Mouse (Mus musculus): ENCODE data around the gene Ier3.

The Ier3 gene

DNA sequence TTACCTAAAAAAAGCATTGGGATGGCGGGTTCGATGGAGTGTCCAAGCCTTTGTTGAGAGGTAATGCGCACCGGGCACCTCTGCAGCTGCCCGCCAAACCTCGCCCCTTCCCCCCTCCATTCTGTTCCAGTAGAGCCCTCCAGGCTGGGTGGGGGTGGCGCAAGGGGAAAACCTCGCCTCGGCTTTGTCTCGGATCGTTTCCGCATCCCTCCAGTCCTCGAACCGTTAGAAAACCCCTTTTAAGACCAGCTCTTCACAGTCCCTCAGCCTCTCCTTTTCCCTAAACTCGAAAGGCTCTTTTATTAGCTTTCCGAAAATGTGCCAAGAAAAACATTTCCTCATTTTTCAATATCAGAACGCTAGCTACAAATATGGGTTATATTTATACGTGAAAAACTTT lies 16.0 kb downstream of the Ier3 start:
- DNase-seq, result peak; percentile 45

DNA sequence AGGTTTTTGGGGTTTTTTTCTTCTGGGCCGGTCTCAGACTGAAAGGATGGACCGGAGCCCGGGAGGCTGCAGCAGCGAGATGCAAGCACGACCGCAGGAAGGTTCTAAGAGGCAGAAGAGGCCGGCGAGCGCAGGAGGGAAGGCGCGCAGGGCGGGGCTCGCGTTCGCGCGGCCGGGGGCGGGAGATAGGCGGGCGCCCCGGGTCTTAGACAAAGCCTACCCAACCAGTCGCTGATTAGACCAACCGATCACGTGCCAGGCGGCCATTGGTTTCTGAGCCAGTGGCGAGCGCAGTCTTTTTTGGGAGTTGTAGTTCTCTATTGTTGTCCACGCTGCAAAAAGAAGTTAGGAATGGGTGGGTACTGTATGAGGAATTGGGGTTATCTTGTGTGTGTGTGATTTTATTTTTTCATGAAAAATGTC lies 16.6 kb downstream of the Ier3 start, which contains the start of gene Tubb5:
Tubb5 (minus strand) TSS at position 185 of the 423 bp plus-strand sequence.
- DNase-seq, result peak; percentile 96

DNA sequence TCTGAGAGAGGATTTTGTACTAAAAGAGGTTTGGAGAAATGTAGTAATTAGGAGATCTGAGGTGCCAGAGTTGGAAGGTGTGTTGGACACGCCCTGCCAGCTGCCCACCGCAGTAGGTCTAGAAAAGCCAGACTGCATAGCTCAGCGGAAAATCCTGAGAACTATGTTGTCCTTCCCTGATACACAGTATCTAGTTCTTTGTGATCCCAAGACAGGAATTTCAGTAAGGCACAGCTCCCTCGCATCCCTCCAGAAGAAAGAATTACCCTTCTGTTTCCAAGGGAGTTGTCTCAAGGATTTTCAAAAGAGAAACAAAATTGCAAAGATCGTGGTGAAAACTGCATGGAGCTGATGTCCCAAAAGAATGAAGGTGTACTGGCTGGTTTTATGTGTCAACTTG lies 17.1 kb downstream of the Ier3 start:
- peak; percentile 6 for DNase-seq

DNA sequence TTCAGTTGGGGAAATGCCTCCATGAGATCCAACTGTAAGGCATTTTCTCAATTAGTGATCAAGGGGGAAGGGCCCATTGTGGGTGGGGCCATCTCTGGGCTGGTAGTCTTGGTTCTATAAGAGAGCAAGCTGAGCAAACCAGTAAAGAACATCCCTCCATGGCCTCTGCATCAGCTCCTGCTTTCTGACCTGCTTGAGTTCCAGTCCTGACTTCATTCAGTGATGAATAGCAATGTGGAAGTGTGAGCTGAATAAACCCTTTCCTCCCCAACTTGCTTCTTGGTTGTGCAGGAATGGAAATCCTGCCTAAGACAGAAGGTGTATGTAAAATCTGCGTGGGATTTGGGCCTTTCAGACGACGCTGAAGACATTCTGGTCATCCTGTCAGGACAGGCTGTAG lies 17.5 kb downstream of the Ier3 start:
- DNase-seq, result peak; percentile 4

DNA sequence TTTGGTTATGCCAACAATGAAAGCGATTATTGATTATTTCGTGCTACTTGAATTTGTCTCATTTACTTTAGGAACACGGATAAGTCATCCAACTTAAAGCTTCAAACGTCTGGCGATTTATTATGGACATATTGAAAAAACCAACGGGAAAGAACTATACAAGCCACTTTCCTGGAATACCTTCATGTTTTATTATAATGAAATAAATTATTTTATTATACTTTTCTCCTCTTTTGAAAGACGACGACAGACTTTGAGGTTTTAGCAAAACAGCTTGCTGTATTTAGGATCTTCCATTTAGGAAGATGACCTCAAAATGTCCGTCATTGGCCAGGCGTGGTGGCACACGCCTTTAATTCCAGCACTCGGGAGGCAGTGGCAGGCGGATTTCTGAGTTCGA lies 19.1 kb downstream of the Ier3 start:
- DNase-seq, result no peak

DNA sequence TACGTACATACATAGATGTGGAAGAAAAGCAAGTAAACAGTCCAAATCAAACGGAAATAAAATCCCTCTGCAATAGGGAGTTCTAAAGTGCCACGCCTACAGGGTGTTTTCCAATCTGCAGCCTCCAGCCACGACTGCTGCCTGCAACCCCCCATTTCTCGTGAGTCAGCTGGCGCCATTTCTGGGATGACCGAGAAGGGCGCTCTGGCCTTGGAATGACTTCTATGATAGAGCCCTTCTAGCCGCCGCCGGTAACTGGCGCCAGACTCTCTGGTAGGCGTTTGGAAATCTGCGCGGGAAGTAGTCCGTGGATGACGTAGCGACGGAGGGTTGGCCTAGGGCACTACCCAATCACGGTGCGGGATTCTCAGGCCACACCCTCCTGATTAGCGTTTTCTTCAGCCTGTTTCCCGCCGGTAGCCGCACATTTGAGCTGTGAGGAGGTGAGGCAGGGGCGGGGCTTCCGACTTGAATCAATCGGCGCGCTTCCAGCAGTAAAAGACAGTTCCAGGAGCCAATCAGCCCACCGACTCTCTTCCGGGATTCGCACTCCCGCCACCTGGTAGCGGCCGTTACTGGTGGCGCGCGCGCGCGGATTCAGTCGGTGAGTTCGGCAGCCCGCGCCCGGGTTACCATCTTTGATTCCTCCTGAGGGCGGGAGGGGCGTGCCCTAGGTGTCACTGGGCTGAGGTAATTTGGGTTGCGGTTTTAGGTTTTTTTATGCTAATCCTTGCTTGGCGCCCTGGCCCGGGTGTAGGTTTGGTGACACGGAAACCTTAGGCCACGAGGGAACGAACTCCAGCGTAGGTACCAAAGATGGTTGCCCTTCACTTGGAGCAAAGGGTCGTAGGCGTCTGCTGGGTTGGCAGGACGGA lies 19.8 kb downstream of the Ier3 start, which contains the start of gene Mdc1:
Mdc1 (plus strand) TSS at position 440 of the 875 bp plus-strand sequence.
- DNase-seq, result peak; percentile 99

DNA sequence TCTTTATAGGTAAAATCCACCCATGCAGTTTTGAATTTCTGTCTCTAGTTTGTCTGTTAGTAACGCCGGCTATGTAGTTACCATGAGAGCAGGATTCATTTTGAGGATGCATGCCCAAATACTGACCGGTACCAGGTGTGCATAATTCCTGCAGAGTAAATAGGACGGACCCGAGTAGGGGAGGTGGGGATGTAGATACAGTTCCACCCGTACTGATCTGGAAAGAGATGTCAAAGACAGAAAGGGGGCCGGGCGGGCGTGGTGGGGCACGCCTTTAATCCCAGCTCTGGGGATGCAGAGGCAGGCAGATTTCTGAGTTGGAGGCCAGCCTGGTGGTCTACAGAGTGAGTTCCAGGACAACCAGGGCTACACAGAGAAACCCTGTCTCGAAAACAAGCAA lies 20.5 kb downstream of the Ier3 start:
- DNase-seq, result no peak

DNA sequence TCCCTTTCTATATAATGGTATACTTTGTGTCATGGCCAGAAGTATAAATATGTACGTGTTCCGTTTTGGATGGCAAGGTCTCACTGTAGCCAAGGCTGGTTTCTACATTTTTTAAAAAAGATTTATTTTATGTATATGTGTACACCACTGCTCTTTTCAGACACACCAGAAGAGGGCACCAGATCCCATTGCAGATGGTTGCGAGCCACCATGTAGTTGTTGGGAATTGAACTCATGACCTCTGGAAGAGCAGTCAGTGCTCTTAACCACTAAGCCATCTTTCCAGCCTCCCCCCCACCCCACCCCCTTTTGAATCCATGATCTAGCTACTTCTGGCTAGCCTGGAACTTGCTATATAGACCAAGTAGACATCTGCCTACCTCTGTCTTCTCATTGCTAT lies 22.0 kb downstream of the Ier3 start:
- DNase-seq, result no peak

DNA sequence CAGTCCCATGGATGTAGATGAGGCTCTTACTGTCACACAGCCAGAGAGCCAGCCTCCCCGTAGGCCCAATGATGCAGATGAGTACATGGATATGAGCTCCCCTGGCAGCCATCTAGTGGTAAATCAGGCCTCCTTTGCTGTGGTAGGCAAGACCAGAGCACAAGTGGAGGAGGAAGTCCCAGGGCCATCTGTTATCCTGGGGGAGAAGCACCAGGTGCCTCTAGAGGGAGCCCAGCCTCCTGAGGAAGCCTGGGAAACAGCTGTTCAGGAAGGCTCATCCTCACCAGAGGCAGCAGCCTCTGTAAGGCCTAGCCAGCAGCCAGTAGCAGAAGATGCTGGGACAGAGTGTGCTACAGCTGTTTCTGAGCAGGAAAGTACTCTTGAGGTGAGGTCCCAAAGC lies 26.6 kb downstream of the Ier3 start:
- peak; percentile 6 for DNase-seq

DNA sequence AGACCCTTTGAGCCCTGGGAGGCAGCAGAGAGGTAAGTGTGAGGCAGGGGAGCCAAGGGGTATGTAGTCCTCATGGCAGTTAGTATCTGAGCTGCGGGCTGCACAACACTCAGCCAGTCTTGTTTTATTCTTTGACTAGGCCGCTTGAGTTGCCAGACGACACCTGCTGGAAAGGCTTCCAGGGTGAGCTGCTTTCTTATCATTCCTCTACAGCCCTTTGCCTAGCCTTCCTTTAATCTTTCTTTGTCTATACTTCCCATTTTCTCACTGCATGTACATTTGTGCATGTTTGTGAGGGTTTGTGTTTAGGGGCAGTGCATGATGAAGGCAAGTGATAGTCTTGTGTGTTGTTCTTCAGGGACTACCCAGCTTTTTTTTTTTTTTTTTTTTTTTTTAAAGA lies 29.5 kb downstream of the Ier3 start:
- DNase-seq, result no peak

DNA sequence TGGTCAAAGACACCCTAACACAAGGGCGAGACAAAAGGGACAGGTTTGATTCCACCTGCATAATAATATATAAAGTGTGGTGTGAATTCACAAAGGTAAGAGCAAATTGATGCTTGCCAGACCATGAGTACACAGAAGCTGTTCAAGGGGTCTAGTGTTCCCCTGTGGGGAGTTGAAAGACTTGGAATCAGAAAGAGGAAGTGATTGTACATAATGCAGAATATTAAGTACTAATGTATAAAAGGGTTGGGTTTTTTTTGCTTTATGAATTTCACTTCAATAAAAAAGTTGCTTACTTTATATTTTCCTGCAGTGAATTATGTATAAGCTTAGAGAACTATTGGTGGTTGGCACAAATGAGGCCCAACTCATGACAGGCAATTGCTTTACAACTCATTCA lies 37.9 kb downstream of the Ier3 start:
- no peak for DNase-seq

DNA sequence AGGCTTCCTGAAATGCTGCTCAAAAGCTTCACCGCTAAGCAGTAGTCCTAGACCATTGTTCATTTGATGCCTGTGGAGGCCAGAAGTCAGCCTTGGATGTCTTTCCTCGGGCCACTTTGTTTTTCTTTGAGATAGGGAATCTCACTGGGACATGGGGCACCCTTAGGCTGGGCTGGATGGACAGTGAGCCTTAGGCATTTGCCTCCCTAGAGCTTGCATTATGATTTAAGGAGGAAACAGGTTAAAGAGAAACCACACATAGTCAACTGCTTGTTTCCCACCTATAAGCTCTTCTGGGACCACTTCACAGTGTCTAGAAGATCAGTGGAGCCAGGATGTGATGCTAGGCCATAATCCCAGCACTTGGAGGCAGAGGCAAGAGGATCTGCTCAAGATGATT lies 38.4 kb downstream of the Ier3 start:
- DNase-seq, result no peak

DNA sequence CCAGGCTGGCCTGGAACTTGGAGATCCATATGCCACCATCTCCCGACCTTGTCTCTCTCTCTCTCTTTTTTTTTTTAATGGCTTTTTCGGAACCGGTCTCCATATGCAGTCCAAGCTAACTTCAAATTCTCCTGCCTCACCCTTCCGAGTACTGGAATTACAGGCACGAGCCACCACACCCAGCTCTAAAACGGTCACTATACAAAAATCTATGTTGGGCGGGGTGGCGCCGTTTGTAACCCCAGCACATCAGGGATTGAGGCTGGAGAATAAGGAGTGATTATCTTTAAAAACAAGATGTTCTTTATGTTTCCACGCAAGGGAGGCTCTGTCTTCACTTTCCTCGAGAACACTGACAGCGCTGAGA lies 39.3 kb downstream of the Ier3 start:
- DNase-seq, result no peak

DNA sequence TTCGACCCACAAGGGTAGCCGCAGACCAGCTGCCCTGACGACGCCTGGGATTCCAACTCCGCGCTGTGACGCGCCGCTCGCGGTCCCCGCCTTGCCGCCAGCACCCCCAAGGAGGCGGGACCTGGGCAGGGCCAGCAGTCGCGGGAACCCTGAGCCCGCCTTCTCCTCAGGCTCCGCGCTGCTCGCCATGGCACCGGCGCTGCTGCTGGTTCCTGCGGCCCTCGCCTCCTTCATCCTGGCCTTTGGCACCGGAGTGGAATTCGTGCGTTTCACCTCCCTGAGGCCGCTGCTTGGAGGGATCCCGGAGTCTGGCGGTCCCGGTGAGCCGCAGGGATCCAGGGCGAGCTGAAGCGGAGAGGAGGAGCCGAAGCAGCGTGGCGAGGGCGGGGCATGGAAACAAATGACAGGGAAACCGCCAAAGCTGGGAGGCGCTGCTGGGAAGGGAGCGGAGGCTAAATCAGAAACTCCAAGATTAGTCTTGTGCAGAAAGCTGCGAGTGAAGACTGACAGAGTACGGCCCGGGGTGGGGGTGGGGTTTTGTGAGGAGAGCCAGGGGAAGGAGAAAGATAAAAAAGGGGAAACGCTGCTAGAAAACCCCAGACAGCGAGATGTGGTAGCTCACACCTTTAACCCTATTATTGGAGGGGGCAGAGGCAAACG lies 39.8 kb downstream of the Ier3 start, which contains the start of gene Nrm:
Nrm (plus strand) TSS at position 121 of the 660 bp plus-strand sequence.
- DNase-seq, result peak; percentile 95

DNA sequence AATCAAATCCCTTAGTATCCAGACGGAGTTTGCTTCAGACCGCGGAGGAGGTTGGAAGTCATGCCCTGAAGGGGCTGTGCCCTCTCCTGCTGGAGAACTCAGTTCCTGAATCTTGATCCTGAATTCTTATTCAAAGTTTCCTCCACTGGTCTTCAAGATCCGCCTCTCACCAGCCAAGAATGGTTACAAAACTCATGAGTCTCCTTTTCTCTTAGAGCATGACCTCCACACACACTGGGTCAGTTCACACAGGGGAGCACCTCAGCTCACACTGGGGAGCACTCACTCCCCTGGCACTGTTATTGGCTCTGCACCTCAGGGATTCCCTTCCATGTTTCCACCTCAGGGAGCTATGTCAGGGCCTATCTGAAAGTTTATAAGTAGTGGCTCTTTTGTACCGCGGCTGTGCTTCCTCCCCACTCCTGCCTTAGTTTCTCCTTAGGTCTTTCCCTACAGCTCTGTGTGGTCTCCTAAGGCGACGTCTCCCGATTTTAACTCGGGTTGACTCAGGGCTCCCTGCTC lies 43.4 kb downstream of the Ier3 start:
- DNase-seq, result no peak

DNA sequence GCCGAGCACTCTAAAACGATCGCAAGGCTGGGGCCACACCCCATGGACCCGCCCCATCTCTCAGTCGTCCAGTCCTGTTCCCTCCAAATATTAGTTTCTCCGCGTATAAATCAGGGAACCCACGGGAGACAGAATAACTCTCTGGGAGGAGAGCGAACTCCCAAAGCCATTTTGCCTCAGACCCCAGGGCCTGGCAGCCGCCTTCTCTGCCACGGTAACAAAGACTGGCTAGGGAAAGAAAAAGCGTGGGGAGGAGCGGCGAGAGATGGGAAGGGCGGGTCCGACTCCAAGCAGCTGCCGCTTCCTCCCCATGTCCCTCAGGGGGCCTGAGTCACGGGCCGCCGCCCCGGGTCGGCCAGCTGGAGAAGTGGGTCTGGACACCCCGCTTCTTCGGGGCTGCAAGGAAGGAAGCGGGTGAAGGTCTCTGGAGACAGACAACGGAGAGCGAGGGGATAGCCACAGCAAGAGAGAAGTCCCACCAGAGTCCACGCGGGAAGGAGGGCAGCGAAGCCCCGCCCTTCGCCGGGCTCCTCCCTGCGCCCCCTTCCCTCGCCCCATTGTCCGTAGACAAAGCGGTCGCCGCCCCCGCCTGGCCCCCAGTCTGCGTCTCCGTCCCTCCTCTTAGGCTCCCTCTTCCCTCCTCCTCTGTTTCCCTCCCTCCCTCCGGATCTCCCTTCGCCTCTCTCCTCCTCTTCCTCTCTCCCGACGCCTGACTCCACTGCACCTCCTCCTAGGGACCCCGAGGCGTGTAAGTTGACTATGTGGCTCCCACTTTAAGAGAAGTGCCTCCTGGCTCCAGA lies 44.2 kb downstream of the Ier3 start, which contains the start of gene Ppp1r18:
Ppp1r18 (plus strand) TSS at position 113 of the 800 bp plus-strand sequence.
- peak; percentile 64 for DNase-seq

DNA sequence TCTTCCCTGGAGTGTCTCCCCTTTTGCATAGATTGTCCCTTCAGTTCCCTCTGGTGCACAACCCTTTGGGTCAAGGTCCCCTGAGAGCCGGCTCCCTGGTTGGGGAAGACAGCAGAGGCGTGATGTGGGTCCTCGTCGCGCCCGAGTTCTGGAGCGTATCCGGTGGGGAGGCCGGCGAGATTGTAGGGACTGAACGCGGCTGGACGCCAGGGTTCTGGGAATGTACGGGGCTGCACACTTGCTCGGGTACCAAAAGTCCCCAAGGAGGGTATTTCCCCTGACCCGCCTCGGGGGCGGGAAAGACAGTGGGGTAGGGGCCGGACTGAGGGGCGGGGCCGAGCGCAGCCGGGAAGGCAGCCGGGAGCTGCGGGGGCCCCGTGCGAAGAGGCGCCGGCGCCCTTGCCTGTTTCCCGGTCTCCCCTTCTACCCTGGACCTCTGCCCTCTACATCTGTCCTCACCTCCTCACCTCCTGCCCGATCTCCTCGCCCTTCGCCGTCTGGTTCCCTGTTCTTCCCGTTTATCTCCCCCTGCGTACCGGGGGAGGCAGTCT lies 44.9 kb downstream of the Ier3 start:
- no peak for DNase-seq

DNA sequence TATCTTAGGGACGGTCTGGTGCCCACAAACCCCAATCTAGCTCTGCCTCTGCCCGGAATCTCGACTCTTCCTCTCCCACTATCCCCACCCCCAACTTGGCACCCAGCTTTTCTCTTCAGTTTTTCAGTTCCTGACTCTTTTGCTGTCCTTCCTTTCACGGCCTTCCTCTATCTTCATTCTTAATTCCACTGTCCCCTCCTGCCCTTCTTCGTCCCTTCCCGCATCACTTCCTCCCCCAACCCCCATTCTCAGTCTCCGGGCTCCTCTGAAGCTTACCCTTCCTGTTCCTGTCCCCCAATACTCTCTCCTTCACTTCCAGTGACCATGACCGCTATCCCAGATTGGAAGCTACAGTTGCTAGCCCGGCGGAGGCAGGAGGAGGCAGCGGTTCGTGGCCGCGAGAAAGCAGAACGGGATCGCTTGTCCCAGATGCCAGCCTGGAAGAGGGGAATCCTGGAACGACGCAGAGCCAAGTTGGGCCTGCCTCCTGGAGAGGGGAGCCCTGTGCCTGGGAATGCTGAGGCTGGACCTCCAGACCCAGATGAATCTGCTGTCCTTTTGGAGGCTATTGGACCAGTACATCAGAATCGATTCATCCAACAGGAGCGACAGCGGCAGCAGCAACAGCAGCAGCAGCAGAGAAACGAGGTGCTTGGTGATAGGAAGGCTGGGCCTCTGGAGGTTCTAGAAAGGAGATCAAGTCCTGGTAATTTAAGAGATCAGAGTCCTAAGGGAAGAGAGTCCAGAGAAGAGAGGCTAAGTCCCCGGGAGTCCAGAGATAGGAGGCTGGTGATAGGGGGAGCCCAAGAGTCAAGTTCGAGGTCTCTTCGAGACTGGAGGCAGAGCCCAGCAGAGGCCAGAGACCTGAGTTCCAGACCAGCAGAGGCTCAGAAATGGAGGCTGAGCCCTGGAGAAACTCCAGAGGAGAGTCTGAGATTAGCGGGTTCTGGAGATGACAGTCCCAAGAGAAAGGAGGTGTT lies 45.7 kb downstream of the Ier3 start:
- peak; percentile 52 for DNase-seq

DNA sequence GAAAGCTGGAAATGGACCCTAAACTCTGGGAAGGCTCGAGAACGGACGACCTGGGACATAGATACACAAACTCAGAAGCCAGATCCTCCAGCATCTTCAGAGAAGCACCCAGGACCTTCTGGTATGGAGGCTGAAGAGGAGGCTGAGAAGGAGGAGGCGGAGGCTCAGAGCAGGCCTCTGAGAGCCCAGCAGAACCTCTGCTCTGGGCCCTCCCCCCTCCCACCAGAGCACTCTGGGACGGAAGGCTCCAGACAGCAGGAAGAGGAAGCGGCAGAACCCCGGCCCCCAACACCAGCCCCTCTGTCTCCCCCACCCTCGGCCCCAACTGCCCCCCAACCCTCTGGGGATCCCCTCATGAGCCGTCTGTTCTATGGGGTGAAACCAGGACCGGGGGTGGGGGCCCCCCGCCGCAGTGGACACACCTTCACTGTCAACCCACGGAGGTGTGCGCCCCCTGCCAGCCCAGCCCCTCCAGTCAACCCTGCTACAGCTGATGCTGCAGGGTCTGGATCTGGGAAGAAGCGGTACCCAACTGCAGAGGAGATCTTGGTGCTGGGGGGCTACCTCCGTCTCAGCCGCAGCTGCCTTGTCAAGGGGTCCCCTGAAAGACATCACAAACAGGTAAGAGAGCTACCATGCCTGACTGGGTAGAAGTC lies 46.8 kb downstream of the Ier3 start:
- peak; percentile 26 for DNase-seq

DNA sequence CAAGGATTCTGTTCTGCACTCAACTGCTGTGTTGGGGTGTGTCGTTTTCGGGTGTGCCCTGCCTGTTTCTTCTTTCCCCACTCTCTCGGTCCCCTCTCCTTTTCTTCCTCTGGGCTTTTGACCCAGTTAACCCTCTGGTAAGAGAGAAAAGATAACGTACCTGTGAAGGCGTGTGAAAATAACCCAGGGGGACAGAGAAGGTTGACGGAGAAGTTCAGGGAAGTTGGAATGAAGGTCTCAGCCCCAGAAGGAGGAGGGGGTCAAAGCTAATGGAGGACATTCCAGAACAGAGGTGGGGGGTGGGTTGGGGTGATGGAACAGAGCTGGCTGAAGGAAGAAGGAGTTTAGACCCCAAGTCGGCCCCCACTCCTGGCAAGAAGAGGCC lies 47.5 kb downstream of the Ier3 start:
- no peak for DNase-seq
